Mouse (Mus musculus) E14TG2a.4 (cell line): ENCODE results near the gene Gm26602.

Experiments
- CTCF ChIP-seq: conservative IDR thresholded peaks from 2 replicates; pipeline ENCODE4 v1.5.1; 2014; ENCODE audit warnings: low read length
- NANOG ChIP-seq: IDR thresholded peaks from 2 replicates; pipeline ENCODE4 v1.6.1; 2014; ENCODE audit warnings: borderline replicate concordance, low read length, mixed read lengths
- POU5F1 ChIP-seq: IDR thresholded peaks from 2 replicates; pipeline ENCODE4 v1.6.1; 2014; ENCODE audit warnings: low read length, borderline replicate concordance

- TF ChIP-seq CTCF, result no peak
- no peak for TF ChIP-seq POU5F1
- no peak for TF ChIP-seq NANOG
These were observed 18.4 kb downstream of the Gm26602 start for GRCm38 (mm10) chr10:79928907-79929701.
